Mouse (Mus musculus) central nervous system, embryonic 11.5 days (tissue): Measurements from ENCODE around the gene Car5a. TPM values are rescaled to one million over a fixed set of nuclear protein-coding genes. Genes with fewer than 3 reads are reported as not detected.

Experiments
- polyA plus RNA-seq: library from polyadenylated mRNA; depleted of rRNA; stranded (reverse); fragments of >200 nt; gene quantifications from 2 replicates; pipeline ENCODE4 v1.2.3, GENCODE M21; 2012; rRNA removed

Car5a gene
- 0.07 and 0.11 TPM in 2 replicates for polyA plus RNA-seq

DNA sequence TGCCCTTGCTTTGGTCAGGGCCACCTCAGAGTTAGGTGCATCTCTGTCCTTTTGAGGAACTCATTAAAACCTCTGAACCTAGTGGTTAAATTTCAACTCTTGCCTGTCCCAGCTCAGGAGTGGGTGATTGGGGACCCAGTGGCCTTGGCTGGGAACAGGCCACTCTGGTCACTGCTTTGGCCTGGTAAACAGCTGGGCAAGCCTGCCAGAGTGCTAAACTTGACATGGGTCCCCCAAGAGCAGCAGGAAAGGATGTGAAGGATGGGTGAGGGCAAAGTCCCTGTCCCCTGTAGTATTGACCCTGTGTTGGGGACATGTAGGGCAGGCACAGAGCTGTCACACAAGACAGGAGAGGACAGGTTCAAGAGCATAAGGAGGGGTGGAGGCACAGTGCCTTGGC, at the start of gene Car5a:
Gene Car5a, minus strand, starts transcription at position 74 of the 400 bp plus-strand sequence.

DNA sequence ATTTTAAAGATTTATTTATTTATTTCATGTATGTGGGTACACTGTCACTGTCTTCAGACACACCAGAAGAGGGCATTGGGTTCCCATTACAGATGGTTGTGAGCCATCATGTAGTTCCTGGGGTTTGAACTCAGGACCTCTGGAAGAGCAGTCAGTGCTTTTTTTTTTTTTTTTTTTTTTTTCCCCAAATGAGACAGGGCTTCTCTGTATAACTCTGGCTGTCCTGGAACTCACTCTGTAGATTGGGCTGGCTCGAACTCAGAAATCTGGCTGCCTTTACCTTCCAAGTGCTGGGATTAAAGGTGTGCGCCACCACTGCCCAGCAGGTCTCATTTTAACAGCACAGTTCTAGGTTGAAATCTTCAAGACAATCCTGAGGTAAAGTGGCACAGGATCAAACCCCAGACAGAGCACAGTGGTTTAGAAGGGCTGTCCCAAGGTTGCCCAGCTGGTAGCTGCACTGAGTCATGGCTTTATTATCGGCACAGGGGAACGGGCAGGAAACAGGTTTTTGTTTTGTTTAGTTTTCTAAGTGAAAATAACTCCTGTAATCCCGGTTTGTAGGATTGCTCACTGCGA, 4.6 kb upstream of the Car5a start, which contains the start of gene Banp:
Gene Banp, plus strand, starts transcription at position 529 of the 579 bp plus-strand sequence.

DNA sequence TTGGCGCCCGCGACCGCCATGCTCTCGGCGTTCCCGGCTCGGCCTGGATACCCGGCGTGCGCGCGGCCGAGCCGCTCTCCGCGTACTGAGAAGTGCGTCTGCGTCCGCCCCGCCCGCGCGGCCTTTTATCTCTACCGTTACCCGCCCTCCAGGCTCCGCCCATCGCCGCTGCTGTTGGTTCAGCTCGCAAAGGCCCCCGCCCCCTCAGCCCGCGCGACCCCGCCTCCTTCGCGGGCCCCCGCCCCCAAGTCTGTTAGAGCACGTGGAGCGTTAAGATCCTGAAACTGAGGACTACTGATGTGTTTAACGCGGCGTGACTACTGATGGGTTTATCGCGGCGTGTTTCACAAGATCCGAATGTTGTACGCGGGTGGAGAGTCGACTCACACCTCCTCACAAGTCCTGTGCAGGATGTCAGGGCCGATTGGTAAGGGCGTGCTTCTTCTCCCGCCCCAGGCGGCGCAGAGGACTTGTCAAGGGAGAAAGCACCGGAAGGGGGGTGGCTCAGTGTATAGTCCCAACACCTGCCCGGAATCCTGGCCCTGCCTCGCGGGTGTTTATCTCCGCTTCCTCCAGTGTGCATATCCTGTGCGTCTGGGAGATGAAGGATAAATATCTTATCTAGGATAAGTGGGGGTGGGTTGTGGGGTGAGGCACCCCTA, 37.0 kb downstream of the Car5a start, which contains the start of gene Slc7a5:
Gene Slc7a5, minus strand, starts transcription at position 108 of the 662 bp plus-strand sequence.

Other genes with a start within 250 kb of the Car5a start
- gene Jph3, start 215.3 kb downstream of the Car5a start, polyA plus RNA-seq, result 5.8 and 7.4 TPM in 2 replicates
- gene Klhdc4, start 115.3 kb downstream of the Car5a start, polyA plus RNA-seq, result 51.0 and 71.4 TPM in 2 replicates
- gene Slc7a5, start 37.2 kb downstream of the Car5a start, polyA plus RNA-seq, result 31.9 and 37.5 TPM in 2 replicates
- gene Banp, start 4.8 kb upstream of the Car5a start, polyA plus RNA-seq, result 84.5 and 119 TPM in 2 replicates